Mouse (Mus musculus): Measurements from ENCODE around the gene Svs2.

- no peak for TF ChIP-seq CTCF (conservative IDR thresholded peaks at IDR 0.05; ENCODE audit: low read length)
- TF ChIP-seq NANOG (IDR thresholded peaks at IDR 0.05; ENCODE audit: borderline replicate concordance, low read length), result no peak
- no peak for TF ChIP-seq POU5F1 (IDR thresholded peaks at IDR 0.05; ENCODE audit: borderline replicate concordance, low read length)
Observed at GRCm38 (mm10) chr2:164210892-164211291, 27.4 kb downstream of the Svs2 start.
